Comparison of ENCODE assay signal across 15 mouse cellular contexts in genomic region chr5:140374226-140374625, GRCm38 (mm10). TPM values are rescaled to one million over a fixed set of nuclear protein-coding genes. Genes with fewer than 3 reads are reported as not detected.
DNase-seq lines count a peak whose midpoint lies in the region; ATAC-seq and TF ChIP-seq lines count a peak whose summit lies in the region.
"Had no signal": no experiment of that assay in that cellular context is flagged by ENCODE, and none has a peak within 500 bp of the region (broad histone marks: within the 10 kb centered on the region; RNA-seq: fewer than 3 reads in every experiment).

No protein-coding gene starts in this region.

- H3K4me1 ChIP-seq in lung, adult 2 months (ENCODE audit: control insufficient read depth, insufficient read depth, low read length), result peaks cover 31% of the 10 kb centered on the region

- TF ChIP-seq POLR2A in lung, adult 2 months (IDR thresholded peaks at IDR 0.05; ENCODE audit: borderline replicate concordance, extremely low read depth, low read depth, low read length), result no peak

- no peak overlapping the region for H3K4me3 ChIP-seq in lung, adult 2 months (replicated peaks; ENCODE audit: extremely low read depth, low read depth, low read length)
- H3K4me3 ChIP-seq: heart, embryonic 15.5 days; intestine, embryonic 15.5 days; liver, embryonic 15.5 days; megakaryocyte, embryonic 14.5 days; neural tube, embryonic 13.5 days had no signal

- WGBS in lung, adult 2 months, result 67% methylated on average over 3 of the region's 3 CpGs

- TF ChIP-seq CTCF in lung, adult 2 months (IDR thresholded peaks at IDR 0.05; ENCODE audit: insufficient read depth, low read length), result no peak

- no peak for DNase-seq in frontal cortex, postnatal 10 days (ENCODE audit: low spot score in 2 of 2)
- peak; percentile 27 for DNase-seq in lung, postnatal 25 days (ENCODE audit: low spot score)
- DNase-seq in lung, adult 2 months, result no peak
- peak; percentile 89 for DNase-seq in A20 (ENCODE audit: low read depth, low spot score)
- peak; percentile 68 for DNase-seq in brain, adult 2 months (ENCODE audit: low read depth, low spot score)
- DNase-seq in cerebellum, adult 9-10 months, result no peak
- DNase-seq in layer of hippocampus, postnatal 10 days (ENCODE audit: low spot score in 2 of 2), result no peak
- DNase-seq: cerebellum, adult 2 months; gastrocnemius, postnatal 25 days had no signal

- ATAC-seq in frontal cortex, adult (ENCODE audit: low TSS enrichment), result peak; percentile 62; the same call in 1 of the 2 replicates
- ATAC-seq: intestine, embryonic 15.5 days had no signal

RNA-seq across cellular contexts. Expression of gene Snx8, which starts 14.8 kb away (rescaled TPM):
- polyA plus RNA-seq in lung, adult 2 months (2012; rRNA removed), result 18.7 and 20.0 TPM in 2 replicates
- total RNA-seq in layer of hippocampus, postnatal 10 days (2021), result 10 to 100 TPM; 14.9 to 15.5 TPM

RNA-seq across cellular contexts. Expression of gene Mrm2, which starts 42.5 kb away (rescaled TPM):
- 5.4 and 7.4 TPM in 2 replicates for polyA plus RNA-seq in lung, adult 2 months (2012; rRNA removed)
- total RNA-seq in layer of hippocampus, postnatal 10 days (2021), result 1 to 10 TPM; 8.4 to 9.4 TPM

RNA-seq across cellular contexts. Expression of gene Eif3b, which starts 44.9 kb away (rescaled TPM):
- 83.0 and 86.2 TPM in 2 replicates for polyA plus RNA-seq in lung, adult 2 months (2012; rRNA removed)
- 100 to 1,000 TPM; 126 to 128 TPM for total RNA-seq in layer of hippocampus, postnatal 10 days (2021)

RNA-seq across cellular contexts. Expression of gene Nudt1, which starts 52.8 kb away (rescaled TPM):
- 6.2 and 7.9 TPM in 2 replicates for polyA plus RNA-seq in lung, adult 2 months (2012; rRNA removed)
- total RNA-seq in layer of hippocampus, postnatal 10 days (2021), result 1 to 10 TPM; 5.8 to 7.5 TPM

RNA-seq across cellular contexts. Expression of gene Mad1l1, which starts 52.9 kb away (rescaled TPM):
- 18.9 and 21.6 TPM in 2 replicates for polyA plus RNA-seq in lung, adult 2 months (2012; rRNA removed)
- total RNA-seq in layer of hippocampus, postnatal 10 days (2021), result 10 to 100 TPM; 20.1 to 20.7 TPM

Comparison
In these comparisons a context has a peak if more than half of its experiments do, and no peak if none do; other contexts are left out.
1. DNase-seq: peak in lung, postnatal 25 days (single experiment), A20 (single experiment) and brain, adult 2 months (single experiment); none in frontal cortex, postnatal 10 days (0 of 2), lung, adult 2 months (single experiment), cerebellum, adult 9-10 months (single experiment) and layer of hippocampus, postnatal 10 days (0 of 2).